Mouse (Mus musculus): ENCODE data around the gene Inpp5a. TPM values are rescaled to one million over a fixed set of nuclear protein-coding genes. Genes with fewer than 3 reads are reported as not detected.

The Inpp5a gene
- polyA plus RNA-seq, 1 experiment: 28.1 TPM

DNA sequence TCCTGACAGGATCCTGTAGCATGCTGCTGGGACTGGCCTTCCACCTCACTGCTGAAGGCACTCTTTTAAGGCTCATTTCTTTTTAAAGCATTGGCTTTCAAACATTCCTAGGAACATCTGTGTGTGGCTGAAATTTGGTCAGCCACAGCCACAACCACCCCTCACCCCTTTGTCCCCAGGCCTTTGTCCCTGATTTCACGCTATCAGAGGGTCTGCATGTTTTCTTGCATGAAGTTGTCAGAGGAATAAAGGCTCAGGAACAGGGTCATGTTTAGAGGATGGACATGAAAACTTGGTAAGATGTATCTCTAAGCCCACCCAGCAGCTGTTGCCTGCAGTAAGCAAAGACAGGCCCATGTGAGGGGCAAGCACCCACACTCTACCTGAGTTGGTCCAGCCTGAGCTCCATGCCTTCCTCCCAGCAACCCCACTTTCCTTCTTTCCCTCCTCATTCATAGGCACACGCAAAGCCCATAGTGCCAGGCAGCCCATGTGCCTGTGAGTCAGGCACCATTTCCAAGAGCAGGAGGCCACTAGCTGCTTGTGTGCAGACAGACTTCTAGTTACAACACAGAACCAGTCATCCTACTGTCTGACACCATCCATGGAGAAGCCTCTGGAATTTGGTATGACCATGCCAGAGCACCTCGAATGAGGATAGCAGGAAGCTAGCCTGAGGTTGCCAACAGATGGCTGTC lies 161.3 kb downstream of the Inpp5a start:
- no peaks in the 10 kb centered on the region for H3K4me1 ChIP-seq (ENCODE audit: control insufficient read depth, insufficient read depth, low read length)
- WGBS: 87% methylated on average over 3 of the region's 3 CpGs

DNA sequence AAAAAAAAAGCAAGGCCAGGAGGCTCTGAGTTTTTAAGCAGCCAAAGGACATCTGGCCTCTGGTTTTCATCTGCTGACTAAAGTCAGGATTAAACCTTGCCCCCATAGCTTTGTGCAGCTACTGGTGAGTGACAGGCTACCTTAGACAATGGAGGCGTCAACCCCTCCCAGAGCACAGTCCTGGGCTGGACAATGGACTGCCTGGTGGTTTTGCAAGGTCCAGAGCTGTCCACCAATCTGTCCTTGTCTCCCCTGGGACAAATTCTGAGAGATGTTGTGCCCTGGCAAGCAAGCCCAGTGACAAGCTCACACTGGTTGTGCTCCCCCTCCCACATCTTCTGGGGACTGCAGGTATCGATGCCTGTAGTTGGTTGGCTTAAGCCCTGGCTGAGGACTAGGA lies 162.6 kb downstream of the Inpp5a start:
- WGBS: 89% methylated on average over 2 of the region's 2 CpGs
- Histone ChIP-seq H3K27ac (ENCODE audit: control insufficient read depth, insufficient read depth, low read depth, low read length, poor library complexity) (no peak overlapping the region), H3K4me3 (replicated peaks; ENCODE audit: control insufficient read depth, low read depth, low read length) (no peak overlapping the region), H3K4me1 (ENCODE audit: control insufficient read depth, insufficient read depth, low read length) (no peaks in the 10 kb centered on the region)
- TF ChIP-seq POLR2A (IDR thresholded peaks at IDR 0.05; ENCODE audit: borderline replicate concordance, control insufficient read depth, low read depth, low read length): no peak
- no peak for TF ChIP-seq CTCF (IDR thresholded peaks at IDR 0.05; ENCODE audit: control insufficient read depth, insufficient read depth, low read length)

More for the DNA sequence above, 161.3 kb downstream of the Inpp5a start:
- TF ChIP-seq POLR2A (IDR thresholded peaks at IDR 0.05; ENCODE audit: borderline replicate concordance, control insufficient read depth, low read depth, low read length) (no peak), CTCF (IDR thresholded peaks at IDR 0.05; ENCODE audit: control insufficient read depth, insufficient read depth, low read length) (no peak)
- no peak overlapping the region for H3K27ac ChIP-seq (ENCODE audit: control insufficient read depth, insufficient read depth, low read depth, low read length, poor library complexity)
- no peak overlapping the region for H3K4me3 ChIP-seq (replicated peaks; ENCODE audit: control insufficient read depth, low read depth, low read length)

DNA sequence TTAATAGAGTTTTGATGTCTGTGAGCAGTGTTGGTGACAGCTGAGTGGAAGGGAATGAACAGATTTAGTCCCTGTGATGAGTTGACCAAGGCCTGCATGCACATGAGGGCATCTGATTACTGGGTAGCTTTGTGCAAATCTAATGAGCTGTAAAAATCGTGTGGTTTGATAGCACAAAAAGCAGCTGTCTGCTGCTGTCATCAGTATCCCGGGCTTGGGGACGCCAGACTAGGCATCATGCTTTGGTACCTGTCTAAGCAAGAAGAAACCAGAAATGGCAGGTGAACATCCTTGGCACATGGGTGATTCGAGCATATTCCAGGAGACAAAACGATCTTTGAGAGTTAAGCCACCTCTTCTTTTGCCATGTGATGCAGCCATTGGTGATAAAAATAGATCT lies 167.4 kb downstream of the Inpp5a start:
- H3K4me3 ChIP-seq (replicated peaks; ENCODE audit: control insufficient read depth, low read depth, low read length): no peak overlapping the region
- no peak overlapping the region for H3K27ac ChIP-seq (ENCODE audit: control insufficient read depth, insufficient read depth, low read depth, low read length, poor library complexity)
- no peak for TF ChIP-seq CTCF (IDR thresholded peaks at IDR 0.05; ENCODE audit: control insufficient read depth, insufficient read depth, low read length)
- 77% methylated on average over 5 of the region's 5 CpGs for WGBS
- no peaks in the 10 kb centered on the region for H3K4me1 ChIP-seq (ENCODE audit: control insufficient read depth, insufficient read depth, low read length)

DNA sequence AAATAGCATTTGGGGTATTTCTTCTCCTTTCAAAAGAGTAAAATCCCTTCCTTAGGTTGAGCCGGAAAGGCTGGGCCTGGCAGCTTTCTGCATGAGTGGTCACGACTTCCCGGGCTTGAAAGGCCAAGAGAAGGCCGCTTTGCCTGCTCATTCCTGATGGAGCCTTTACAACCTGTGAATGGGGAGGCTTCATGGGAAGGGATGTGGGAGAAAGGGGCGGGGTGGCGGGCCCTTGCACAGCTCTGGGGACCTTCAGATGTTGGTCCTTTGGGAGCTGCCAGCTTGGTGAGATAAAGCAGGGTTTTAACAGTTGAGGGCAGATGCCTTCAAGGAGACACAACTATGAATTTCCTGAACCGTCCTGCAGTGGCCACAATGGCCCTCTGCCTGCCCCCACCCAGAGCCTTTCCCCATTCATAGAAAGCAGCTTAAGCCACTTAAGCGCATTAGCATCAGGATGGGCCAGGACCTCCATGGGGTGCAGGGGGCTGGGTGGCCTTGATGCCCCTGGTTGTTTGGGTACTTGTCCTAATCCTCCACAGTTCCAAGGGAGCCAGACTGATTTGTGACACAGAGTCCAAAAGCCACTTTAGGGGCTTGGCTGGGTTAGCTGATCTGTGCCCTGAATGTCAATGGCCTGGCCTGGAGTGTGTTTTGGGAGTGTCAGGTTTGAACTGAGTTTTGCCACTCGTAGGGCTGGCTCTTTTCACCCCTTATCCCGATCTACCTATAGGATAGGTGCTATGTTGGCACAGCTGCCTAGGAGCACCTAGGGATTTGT lies 168.0 kb downstream of the Inpp5a start:
- TF ChIP-seq POLR2A (IDR thresholded peaks at IDR 0.05; ENCODE audit: borderline replicate concordance, control insufficient read depth, low read depth, low read length) (no peak), CTCF (IDR thresholded peaks at IDR 0.05; ENCODE audit: control insufficient read depth, insufficient read depth, low read length) (no peak)
- Histone ChIP-seq H3K4me1 (ENCODE audit: control insufficient read depth, insufficient read depth, low read length) (no peaks in the 10 kb centered on the region), H3K27ac (ENCODE audit: control insufficient read depth, insufficient read depth, low read depth, low read length, poor library complexity) (no peak overlapping the region), H3K4me3 (replicated peaks; ENCODE audit: control insufficient read depth, low read depth, low read length) (no peak overlapping the region)
- 81% methylated on average over 10 of the region's 10 CpGs for WGBS

DNA sequence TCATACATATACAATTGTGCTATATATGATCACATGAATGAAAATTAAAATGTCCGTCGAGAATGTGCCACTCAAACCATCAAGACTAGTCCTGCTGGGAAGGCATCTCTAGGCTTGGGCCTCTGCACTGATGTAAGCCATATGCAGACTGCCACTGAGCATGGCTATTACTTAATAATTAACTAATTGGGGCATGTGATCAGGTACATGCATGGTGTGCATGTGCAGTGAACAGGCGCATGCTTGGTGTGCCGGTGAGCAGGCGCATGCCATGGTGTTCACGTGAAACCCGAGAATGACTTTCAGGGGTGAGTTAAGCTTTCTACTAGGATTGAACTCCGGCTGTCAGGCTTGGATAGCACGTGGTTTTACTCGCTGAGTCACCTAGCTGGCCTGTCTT lies 170.8 kb downstream of the Inpp5a start:
- Histone ChIP-seq H3K4me1 (ENCODE audit: control insufficient read depth, insufficient read depth, low read length) (no peaks in the 10 kb centered on the region), H3K4me3 (replicated peaks; ENCODE audit: control insufficient read depth, low read depth, low read length) (no peak overlapping the region), H3K27ac (ENCODE audit: control insufficient read depth, insufficient read depth, low read depth, low read length, poor library complexity) (no peak overlapping the region)
- TF ChIP-seq POLR2A (IDR thresholded peaks at IDR 0.05; ENCODE audit: borderline replicate concordance, control insufficient read depth, low read depth, low read length) (no peak), CTCF (IDR thresholded peaks at IDR 0.05; ENCODE audit: control insufficient read depth, insufficient read depth, low read length) (no peak)
- 80% methylated on average over 10 of the region's 10 CpGs for WGBS

DNA sequence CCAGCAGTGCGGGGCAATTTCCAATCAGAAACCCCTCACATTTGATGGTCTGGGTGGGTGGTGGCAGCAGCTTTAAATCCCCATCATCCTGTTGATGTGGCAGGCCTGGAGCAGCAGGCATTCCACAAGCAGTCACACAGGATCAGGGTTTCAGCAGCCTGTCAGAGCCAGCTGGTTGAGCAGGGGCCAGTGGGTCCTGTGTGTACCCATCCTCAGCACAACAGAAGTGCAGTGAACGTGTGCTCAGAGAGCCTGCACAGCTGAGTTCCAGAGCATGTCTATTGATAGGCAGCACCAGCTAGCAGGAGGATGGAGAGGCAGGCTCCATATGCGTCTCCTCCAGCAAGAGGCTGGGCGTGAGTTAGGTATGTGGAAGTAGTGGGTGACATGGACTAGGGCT lies 174.5 kb downstream of the Inpp5a start:
- Histone ChIP-seq H3K27ac (ENCODE audit: control insufficient read depth, insufficient read depth, low read depth, low read length, poor library complexity) (no peak overlapping the region), H3K4me1 (ENCODE audit: control insufficient read depth, insufficient read depth, low read length) (peaks cover 5% of the 10 kb centered on the region), H3K4me3 (replicated peaks; ENCODE audit: control insufficient read depth, low read depth, low read length) (no peak overlapping the region)
- no peak for TF ChIP-seq CTCF (IDR thresholded peaks at IDR 0.05; ENCODE audit: control insufficient read depth, insufficient read depth, low read length)
- no peak for TF ChIP-seq POLR2A (IDR thresholded peaks at IDR 0.05; ENCODE audit: borderline replicate concordance, control insufficient read depth, low read depth, low read length)
- WGBS: 79% methylated on average over 4 of the region's 4 CpGs

DNA sequence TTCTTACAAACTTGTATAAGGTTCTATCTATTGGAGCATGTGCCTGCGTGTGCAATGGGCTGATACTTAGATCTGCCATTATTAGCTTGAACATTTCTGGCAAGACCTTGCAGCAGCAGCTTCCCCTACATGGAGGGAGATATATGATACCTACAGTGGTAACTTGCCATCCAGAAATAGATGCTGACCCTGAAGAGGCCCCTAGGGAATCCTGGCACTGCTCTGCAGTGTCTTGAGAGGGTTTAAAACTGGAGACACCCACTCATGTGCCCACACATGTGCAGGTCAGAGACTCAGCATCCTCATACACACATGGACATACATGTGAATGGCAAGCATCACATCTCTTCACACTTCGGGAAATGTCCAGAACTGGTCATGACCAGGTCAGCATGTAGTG lies 175.3 kb downstream of the Inpp5a start:
- TF ChIP-seq POLR2A (IDR thresholded peaks at IDR 0.05; ENCODE audit: borderline replicate concordance, control insufficient read depth, low read depth, low read length) (no peak), CTCF (IDR thresholded peaks at IDR 0.05; ENCODE audit: control insufficient read depth, insufficient read depth, low read length) (no peak)

DNA sequence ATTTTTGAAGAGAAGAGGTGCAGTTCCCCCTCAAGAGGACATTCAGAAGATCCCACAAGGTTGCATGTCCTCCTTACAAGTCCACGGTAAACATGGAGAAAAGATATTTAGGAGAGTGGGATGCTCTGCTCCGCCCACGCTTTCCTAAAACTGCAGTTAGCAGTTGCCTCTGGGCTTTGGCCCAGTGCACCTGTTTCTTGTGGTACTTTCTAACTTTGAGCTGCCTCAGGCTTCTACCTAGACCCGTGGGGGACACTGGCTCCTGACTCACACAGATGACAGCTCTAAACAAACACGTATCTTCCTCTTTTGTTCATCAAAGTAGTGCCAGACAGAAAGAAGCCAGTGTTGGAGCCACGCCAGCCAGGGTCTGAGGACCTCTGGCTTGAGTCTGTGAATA lies 177.1 kb downstream of the Inpp5a start:
- H3K4me1 ChIP-seq (ENCODE audit: control insufficient read depth, insufficient read depth, low read length): peaks cover 5% of the 10 kb centered on the region
- no peak overlapping the region for H3K4me3 ChIP-seq (replicated peaks; ENCODE audit: control insufficient read depth, low read depth, low read length)
- WGBS: 45% methylated on average over 6 of the region's 6 CpGs
- peak overlapping the region; percentile 52 for H3K27ac ChIP-seq (ENCODE audit: control insufficient read depth, insufficient read depth, low read depth, low read length, poor library complexity)
- TF ChIP-seq CTCF (IDR thresholded peaks at IDR 0.05; ENCODE audit: control insufficient read depth, insufficient read depth, low read length): no peak
- no peak for TF ChIP-seq POLR2A (IDR thresholded peaks at IDR 0.05; ENCODE audit: borderline replicate concordance, control insufficient read depth, low read depth, low read length)

More for the DNA sequence above, 175.3 kb downstream of the Inpp5a start:
- Histone ChIP-seq H3K27ac (ENCODE audit: control insufficient read depth, insufficient read depth, low read depth, low read length, poor library complexity) (no peak overlapping the region), H3K4me1 (ENCODE audit: control insufficient read depth, insufficient read depth, low read length) (peaks cover 5% of the 10 kb centered on the region), H3K4me3 (replicated peaks; ENCODE audit: control insufficient read depth, low read depth, low read length) (no peak overlapping the region)
- 81% methylated on average over 2 of the region's 2 CpGs for WGBS
